Comparison of ENCODE assay signal across 15 mouse cellular contexts in genomic region chr3:153556621-153557020, GRCm38 (mm10).
DNase-seq lines count a peak whose midpoint lies in the region; ATAC-seq and TF ChIP-seq lines count a peak whose summit lies in the region.
"Had no signal": no experiment of that assay in that cellular context is flagged by ENCODE, and none has a peak within 500 bp of the region (broad histone marks: within the 10 kb centered on the region; RNA-seq: fewer than 3 reads in every experiment).

No protein-coding gene starts in this region.

- no peak overlapping the region for H3K27ac ChIP-seq in kidney, embryonic 15.5 days
- no peak overlapping the region for H3K27ac ChIP-seq in cerebellum, adult 2 months (ENCODE audit: insufficient read depth, low read length)
- H3K27ac ChIP-seq: embryonic facial prominence, embryonic 15.5 days; forebrain, embryonic 12.5 days; heart, embryonic 15.5 days; liver, embryonic 14.5 days had no signal

- TF ChIP-seq CTCF in cerebellum, adult 2 months (IDR thresholded peaks at IDR 0.05; ENCODE audit: borderline replicate concordance, insufficient read depth, low read depth, low read length): no peak

- peak; percentile 22 for DNase-seq in gastrocnemius, postnatal 14 days
- no peak for DNase-seq in gastrocnemius, adult 18-20 months (ENCODE audit: low spot score)
- DNase-seq in kidney, postnatal 14 days: peak; percentile 5
- DNase-seq in cerebellum, adult 2 months: peak; percentile 28
- peak; percentile 28 to 39 for DNase-seq in cerebellum, postnatal 36 days
- no peak for DNase-seq in thymus, adult 18-20 months
- DNase-seq: adrenal gland, postnatal 36 days; layer of hippocampus, postnatal 36 days had no signal

- no peak for TF ChIP-seq POLR2A in cerebellum, adult 2 months (IDR thresholded peaks at IDR 0.05; ENCODE audit: borderline replicate concordance, insufficient read depth, low read length)

- peaks cover 5% of the 10 kb centered on the region; the same call in 1 of the 2 replicates for H3K4me1 ChIP-seq in kidney, embryonic 15.5 days
- H3K4me1 ChIP-seq in cerebellum, adult 2 months (ENCODE audit: control insufficient read depth, insufficient read depth, low read length): no peaks in the 10 kb centered on the region; the same call in 1 of the 2 replicates
- H3K4me1 ChIP-seq: forebrain, embryonic 12.5 days; heart, embryonic 15.5 days had no signal

- intact Hi-C loops in gastrocnemius, postnatal 14 days (cut with DNase I; ENCODE audit: low total_unique reads): no loop called here

- H3K27me3 ChIP-seq in kidney, embryonic 15.5 days: no peaks in the 10 kb centered on the region
- H3K27me3 ChIP-seq in cerebellum, adult 2 months (ENCODE audit: control insufficient read depth, insufficient read depth, low read length): no peaks in the 10 kb centered on the region
- H3K27me3 ChIP-seq: embryonic facial prominence, embryonic 15.5 days; forebrain, embryonic 12.5 days; heart, embryonic 15.5 days had no signal

- no peak overlapping the region for H3K4me2 ChIP-seq in kidney, embryonic 15.5 days
- H3K4me2 ChIP-seq: embryonic facial prominence, embryonic 15.5 days; forebrain, embryonic 12.5 days; heart, embryonic 15.5 days had no signal

- no peak for ATAC-seq in kidney, embryonic 15.5 days (replicated peaks; ENCODE audit: low FRiP score)
- ATAC-seq: inflammation-experienced regulatory T-cells, adult 6 months had no signal

- no peaks in the 10 kb centered on the region for H3K36me3 ChIP-seq in kidney, embryonic 15.5 days
- H3K36me3 ChIP-seq: embryonic facial prominence, embryonic 15.5 days; forebrain, embryonic 12.5 days; heart, embryonic 15.5 days had no signal

- WGBS in kidney, embryonic 15.5 days: 62% methylated on average over 11 of the region's 11 CpGs
- WGBS in cerebellum, adult 2 months: 8% methylated on average over 11 of the region's 11 CpGs

- H3K9ac ChIP-seq in kidney, embryonic 15.5 days: no peak overlapping the region
- H3K9ac ChIP-seq: embryonic facial prominence, embryonic 15.5 days; forebrain, embryonic 12.5 days; heart, embryonic 15.5 days; liver, embryonic 14.5 days had no signal

- no peak overlapping the region for H3K4me3 ChIP-seq in kidney, embryonic 15.5 days (replicated peaks)
- no peak overlapping the region for H3K4me3 ChIP-seq in cerebellum, adult 2 months (replicated peaks; ENCODE audit: insufficient read depth, low read depth, low read length)
- H3K4me3 ChIP-seq: embryonic facial prominence, embryonic 15.5 days; forebrain, embryonic 12.5 days; heart, embryonic 15.5 days had no signal

- H3K9me3 ChIP-seq in kidney, embryonic 15.5 days (replicated peaks): no peaks in the 10 kb centered on the region
- H3K9me3 ChIP-seq: embryonic facial prominence, embryonic 15.5 days; forebrain, embryonic 12.5 days; G1E; heart, embryonic 15.5 days had no signal

Comparison
In these comparisons a context has a peak if more than half of its experiments do, and no peak if none do; other contexts are left out.
1. DNase-seq: peak in gastrocnemius, postnatal 14 days (single experiment), kidney, postnatal 14 days (single experiment), cerebellum, adult 2 months (2 of 2) and cerebellum, postnatal 36 days (2 of 2); none in gastrocnemius, adult 18-20 months (single experiment) and thymus, adult 18-20 months (0 of 2).